Mouse (Mus musculus) left cerebral cortex, postnatal 36 days (tissue): ENCODE data around the gene Speer4f2. TPM values are rescaled to one million over a fixed set of nuclear protein-coding genes. Genes with fewer than 3 reads are reported as not detected.

ENCODE experiments used
- total RNA-seq, 2 experiments: library from RNA; stranded (reverse); gene quantifications; 2 replicates each; pipeline ENCODE4 v1.2.3; 2021

The Speer4f2 gene
- total RNA-seq, 2 experiments from 2014 or later = not detected

Other genes with a start within 250 kb of the Speer4f2 start
- not detected for gene Speer4f1, start 102.9 kb downstream of the Speer4f2 start, total RNA-seq
- 10 to 100 TPM; 18.5 to 19.6 TPM for gene Sema3c, start 201.1 kb downstream of the Speer4f2 start, total RNA-seq